Comparison of ENCODE assay signal across 18 mouse cellular contexts in genomic region chr12:110828908-110829307, GRCm38 (mm10). TPM values are rescaled to one million over a fixed set of nuclear protein-coding genes. Genes with fewer than 3 reads are reported as not detected.
"Had no signal": no experiment of that assay in that cellular context is flagged by ENCODE, and none has a peak within 500 bp of the region (broad histone marks: within the 10 kb centered on the region; RNA-seq: fewer than 3 reads in every experiment).

No protein-coding gene starts in this region.

- DNase-seq: liver, postnatal 0 days; lung, adult 2 months; lung, postnatal 14 days; lung, postnatal 36 days; midbrain, embryonic 14.5 days; right cerebral cortex, postnatal 14 days; thymus, adult 2 months; thymus, postnatal 25 days; thymus, postnatal 4 days had no signal

- ATAC-seq: liver, postnatal 0 days; lung, postnatal 0 days had no signal

- H3K4me2 ChIP-seq: lung, embryonic 15.5 days; midbrain, embryonic 12.5 days; neural tube, embryonic 12.5 days; stomach, embryonic 15.5 days had no signal

- H3K9ac ChIP-seq: liver, postnatal 0 days; lung, embryonic 15.5 days; midbrain, embryonic 12.5 days; neural tube, embryonic 12.5 days; stomach, embryonic 15.5 days had no signal

- H3K9me3 ChIP-seq: lung, embryonic 15.5 days; megakaryocyte, embryonic 14.5 days; midbrain, embryonic 12.5 days; neural tube, embryonic 12.5 days; stomach, embryonic 15.5 days had no signal

- H3K4me1 ChIP-seq: lung, embryonic 15.5 days; midbrain, embryonic 12.5 days; neural tube, embryonic 12.5 days; stomach, embryonic 15.5 days had no signal

- H3K36me3 ChIP-seq: lung, embryonic 15.5 days; midbrain, embryonic 12.5 days; neural tube, embryonic 12.5 days; stomach, embryonic 15.5 days had no signal

- H3K27ac ChIP-seq: lung, embryonic 15.5 days; macrophage; midbrain, embryonic 12.5 days; neural tube, embryonic 12.5 days; stomach, embryonic 15.5 days; stomach, postnatal 0 days had no signal

- H3K4me3 ChIP-seq: lung, embryonic 15.5 days; megakaryocyte, embryonic 14.5 days; midbrain, embryonic 12.5 days; neural tube, embryonic 12.5 days; stomach, embryonic 15.5 days had no signal

- H3K27me3 ChIP-seq: lung, embryonic 15.5 days; midbrain, embryonic 12.5 days; neural tube, embryonic 12.5 days; stomach, embryonic 15.5 days had no signal

RNA-seq across cellular contexts. Expression of gene Mok, which starts 11.8 kb away (rescaled TPM):
- total RNA-seq: monocyte, adult 5-6 weeks had no signal
